Mouse (Mus musculus): Measurements from ENCODE around the gene Hcls1.

- TF ChIP-seq CTCF (IDR thresholded peaks at IDR 0.05; ENCODE audit: low read depth): no peak
- TF ChIP-seq EP300 (IDR thresholded peaks at IDR 0.05; ENCODE audit: low read depth): no peak
Measured at GRCm38 (mm10) chr16:36999366-36999972, 64.7 kb downstream of the Hcls1 start.
